ENCODE assay signal across 1 mouse cellular context in the genomic region with DNA sequence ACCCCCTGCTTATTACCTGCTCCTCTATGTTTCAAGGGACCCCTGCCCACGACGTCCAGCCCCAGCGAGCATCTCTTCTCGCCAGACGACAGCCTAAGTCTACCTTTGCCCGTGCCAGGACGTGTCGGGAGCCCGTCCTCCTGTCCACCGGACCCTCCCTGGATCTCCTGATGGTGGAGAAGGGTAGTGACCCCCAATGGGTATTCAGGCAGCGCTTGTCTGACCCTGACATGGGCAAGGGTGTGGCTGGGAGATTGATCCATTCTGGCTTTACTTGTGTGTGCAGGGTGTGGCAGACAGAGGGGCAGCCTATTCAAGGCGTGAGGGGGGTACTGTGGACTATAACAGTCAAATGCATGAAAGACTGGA.
TF ChIP-seq lines count a peak whose summit lies in the region.

No protein-coding gene starts in this region.

TF ChIP-seq in MEL, 35 proteins besides CTCF, POLR2A, EP300 and RAD21:
- TF ChIP-seq POLR2AphosphoS5 (IDR thresholded peaks at IDR 0.05; ENCODE audit: borderline replicate concordance, low read depth, low read length) (no peak), KAT2A (conservative IDR thresholded peaks at IDR 0.05; ENCODE audit: low read depth, low read length) (no peak), RCOR1 (IDR thresholded peaks at IDR 0.05; ENCODE audit: low read depth, low read length) (no peak), MYB (IDR thresholded peaks at IDR 0.05; ENCODE audit: low read depth, low read length) (no peak), TCF12 (IDR thresholded peaks at IDR 0.05; ENCODE audit: low read depth, low read length) (no peak; the same call in 1 of the 2 replicates), SIN3A (IDR thresholded peaks at IDR 0.05; ENCODE audit: low read length) (no peak), ZNF384 (IDR thresholded peaks at IDR 0.05; ENCODE audit: low read depth, low read length) (no peak), CHD2 (IDR thresholded peaks at IDR 0.05; ENCODE audit: low read length) (no peak), MYC (IDR thresholded peaks at IDR 0.05; ENCODE audit: low read depth, low read length) (no peak), SMC3 (IDR thresholded peaks at IDR 0.05; ENCODE audit: low read depth, low read length) (no peak), MEF2A (IDR thresholded peaks at IDR 0.05; ENCODE audit: extremely low read depth, insufficient replicate concordance, low read depth, low read length, poor library complexity, severe bottlenecking) (no peak), MAX (IDR thresholded peaks at IDR 0.05; ENCODE audit: low read length) (no peak; the same call in 1 of the 2 replicates), ZKSCAN1 (IDR thresholded peaks at IDR 0.05; ENCODE audit: low read depth, low read length) (no peak), USF2 (IDR thresholded peaks at IDR 0.05; ENCODE audit: borderline replicate concordance in 1 of 2, insufficient read depth in 1 of 2, low read depth in 1 of 2, low read length in 2 of 2) (no peak), UBTF (IDR thresholded peaks at IDR 0.05; ENCODE audit: borderline replicate concordance, insufficient read depth, low read depth, low read length) (no peak)
TF ChIP-seq in MEL: peak in this region for 0.
